Mouse (Mus musculus) kidney, adult 11 months (tissue): ENCODE results near the gene Pomgnt1.

Experiments
- DNase-seq: peaks from one replicate; pipeline ENCODE4 v3.0.0; 2022

Pomgnt1 gene

DNA sequence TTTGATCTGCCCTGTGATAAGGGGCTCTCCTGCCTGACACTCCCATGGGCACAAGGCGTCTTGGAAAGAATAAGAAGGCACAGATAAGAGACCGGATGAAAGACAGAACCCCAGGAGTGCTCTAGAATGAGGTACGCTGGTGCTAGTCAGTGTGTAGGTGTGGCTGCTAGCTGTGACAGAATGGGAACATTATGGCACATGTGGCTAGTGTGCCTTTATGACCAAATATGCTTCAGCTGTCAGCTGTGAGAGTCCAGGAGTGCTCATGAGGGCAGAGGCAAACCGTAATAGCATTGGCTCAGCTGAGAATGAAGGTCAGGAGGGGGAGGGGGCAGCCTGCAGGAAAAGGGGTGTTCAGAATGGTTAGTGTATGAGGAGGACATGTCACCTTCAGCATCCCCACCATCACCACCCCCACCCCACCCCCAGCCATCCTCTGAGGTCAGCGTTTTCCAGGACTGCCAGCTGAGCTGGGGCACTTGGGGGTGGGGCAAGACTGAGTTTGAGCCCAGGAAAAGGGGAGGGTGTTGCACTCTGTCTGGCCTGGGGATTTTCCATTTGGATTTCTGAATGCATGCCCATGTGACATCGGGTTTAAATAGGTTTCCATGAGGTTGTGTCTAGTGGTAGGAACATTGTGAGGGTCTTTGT, 51.0 kb downstream of the Pomgnt1 start:
- peak; percentile 86 for DNase-seq

DNA sequence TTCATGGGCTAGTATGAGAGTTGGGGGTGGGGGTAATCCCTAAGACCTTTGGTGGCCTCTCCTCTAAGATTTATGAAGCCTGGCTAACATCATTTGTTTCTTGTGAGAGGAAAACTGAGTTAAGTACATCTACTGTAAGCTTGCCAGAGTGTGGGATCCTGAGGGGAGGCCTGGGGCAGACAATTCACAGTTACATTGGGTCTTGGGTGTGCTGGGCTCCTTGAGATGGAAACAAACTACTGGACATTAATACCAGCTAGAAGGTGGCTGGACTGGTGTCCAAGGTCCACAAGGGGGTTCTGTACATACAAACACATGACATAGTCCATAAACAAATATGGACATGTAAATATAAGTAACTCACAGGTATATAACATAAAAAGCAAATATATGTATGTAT, 51.5 kb downstream of the Pomgnt1 start:
- no peak for DNase-seq

DNA sequence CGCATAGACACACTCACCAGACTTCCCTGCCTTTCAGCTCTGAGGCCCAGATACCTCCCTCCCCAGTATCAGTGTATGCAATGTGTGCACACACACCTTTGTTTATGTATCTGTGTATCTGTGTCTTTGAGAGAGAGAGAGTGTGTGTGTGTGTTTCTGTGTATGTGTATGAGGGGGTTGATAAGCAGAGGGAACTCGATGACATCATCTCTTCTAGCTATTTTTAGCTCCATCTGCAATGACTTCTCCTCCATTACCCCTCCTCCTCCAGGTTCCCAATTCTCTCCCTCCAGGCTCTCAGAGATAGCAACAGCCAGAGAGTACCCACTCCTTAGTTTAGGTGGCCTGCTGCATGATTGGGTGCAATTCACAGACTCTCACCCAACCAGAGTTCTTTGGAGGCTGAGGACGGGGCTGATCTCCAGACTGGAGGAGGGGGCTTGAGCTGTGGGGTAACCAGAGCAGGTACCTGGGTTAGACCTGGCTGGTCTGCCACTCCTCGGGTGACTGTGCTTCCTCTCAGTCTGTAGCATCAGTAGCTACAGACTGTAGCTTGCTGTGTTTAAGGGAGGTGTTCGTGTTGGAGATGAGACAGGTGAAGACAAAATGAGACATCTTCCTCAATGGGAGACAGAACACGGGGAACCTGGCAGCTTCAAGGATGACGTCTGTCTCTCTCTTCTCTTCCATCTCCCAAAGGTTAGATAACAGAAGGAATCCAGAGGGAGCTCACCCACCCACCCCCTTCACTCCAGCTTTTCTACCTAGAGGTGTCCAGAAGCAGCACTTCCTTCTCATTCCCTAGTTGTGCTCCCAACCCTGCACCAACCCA, 52.3 kb downstream of the Pomgnt1 start:
- no peak for DNase-seq

DNA sequence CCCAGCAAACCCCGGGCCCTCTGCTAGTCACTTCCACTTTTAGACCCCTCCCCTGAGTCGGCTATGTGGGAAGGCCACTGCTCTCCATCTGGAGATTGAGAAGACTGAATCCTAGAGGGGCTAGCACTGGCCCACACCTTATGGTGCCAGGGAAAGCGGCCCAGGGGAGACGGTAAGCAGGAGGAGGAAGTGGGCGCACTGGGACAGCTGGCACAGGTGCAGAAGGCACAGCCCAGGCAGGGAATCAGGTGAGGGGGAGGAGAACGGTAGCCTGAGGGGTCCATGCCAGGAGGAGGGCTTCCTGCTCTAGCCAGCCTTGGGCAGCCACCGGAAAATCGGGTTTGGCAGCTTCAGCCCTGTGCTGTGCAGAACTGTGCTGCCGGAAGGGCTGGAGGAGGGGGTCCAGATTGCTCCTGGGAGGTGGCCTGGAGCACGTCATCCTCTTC, 52.9 kb downstream of the Pomgnt1 start:
- DNase-seq, result peak; percentile 89

DNA sequence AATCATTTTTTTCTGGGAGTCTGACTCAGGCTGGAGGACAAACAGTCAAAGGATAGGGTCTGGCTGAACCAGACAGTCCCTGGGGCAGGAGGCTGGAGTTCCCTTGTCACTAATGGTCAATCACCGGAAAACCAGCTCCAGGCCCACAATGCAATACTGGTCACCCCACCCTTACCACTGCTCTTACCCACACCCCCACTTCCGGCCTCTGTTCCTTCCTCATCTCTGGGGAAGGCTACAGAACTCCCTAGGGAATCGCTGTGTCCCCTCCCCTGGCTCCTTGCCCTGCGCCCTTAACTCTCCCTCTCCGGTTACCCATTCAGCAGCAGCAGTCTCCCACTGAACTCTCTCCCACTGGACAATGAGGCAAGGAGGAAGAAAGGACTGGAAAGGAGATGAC, 53.5 kb downstream of the Pomgnt1 start:
- DNase-seq, result peak; percentile 87

DNA sequence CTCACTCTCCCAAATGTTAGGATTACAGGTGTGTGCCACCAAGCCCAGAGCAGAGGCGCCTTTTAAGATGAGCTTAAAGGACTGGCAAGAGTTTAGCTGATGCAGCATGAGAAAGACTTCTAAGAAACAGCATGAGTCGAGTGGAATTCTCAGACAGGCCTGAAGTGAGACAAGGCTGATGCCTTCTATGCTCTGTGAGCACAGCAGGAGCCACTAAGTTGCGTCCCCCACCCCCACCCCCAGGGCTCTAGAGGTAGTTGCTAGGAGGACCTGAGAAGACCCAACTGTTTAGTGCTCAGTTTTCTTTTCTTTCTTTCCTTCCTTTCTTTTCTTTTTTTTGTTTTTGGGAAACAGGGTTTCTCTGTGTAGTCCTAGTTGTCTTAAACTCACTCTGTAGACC, 58.4 kb downstream of the Pomgnt1 start:
- DNase-seq, result no peak

DNA sequence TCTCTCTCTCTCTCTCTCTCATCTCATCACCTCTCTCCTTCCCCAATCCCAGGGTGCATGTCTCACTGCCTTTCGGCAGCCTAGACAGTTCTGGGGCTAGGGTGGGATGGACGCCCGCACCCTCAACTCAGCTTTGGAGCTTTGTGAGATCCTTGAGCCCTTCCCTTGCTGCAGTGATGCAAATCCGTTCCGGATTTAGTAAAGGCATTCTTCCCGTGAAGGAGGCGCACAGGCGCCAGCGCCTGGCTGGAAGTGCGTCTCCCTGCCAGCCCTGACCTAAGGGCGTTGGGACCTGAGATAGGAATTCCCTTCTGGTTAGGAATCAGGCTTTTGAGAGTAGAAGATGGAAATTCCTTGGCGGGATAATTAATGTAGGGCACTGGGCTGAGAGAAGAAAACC, 59.1 kb downstream of the Pomgnt1 start:
- DNase-seq, result no peak

DNA sequence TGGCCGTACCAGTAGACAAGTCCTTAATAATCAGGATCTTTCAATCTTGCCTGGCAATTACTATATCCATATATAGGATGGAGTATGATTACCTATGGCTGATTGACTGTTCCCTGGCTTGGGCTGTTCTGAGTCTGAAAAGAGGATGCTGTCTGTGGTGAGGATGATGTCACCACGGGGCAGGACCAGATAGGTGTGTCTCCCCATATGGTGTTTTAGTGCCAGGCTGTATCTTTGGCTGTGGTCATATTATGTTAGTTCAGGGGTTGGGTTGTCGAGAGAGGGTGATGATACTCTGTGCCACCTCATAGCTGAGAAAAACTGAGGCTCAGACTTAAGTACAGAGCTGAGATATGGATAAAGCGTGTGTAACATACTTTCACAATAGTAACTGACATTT, 61.4 kb downstream of the Pomgnt1 start:
- no peak for DNase-seq

DNA sequence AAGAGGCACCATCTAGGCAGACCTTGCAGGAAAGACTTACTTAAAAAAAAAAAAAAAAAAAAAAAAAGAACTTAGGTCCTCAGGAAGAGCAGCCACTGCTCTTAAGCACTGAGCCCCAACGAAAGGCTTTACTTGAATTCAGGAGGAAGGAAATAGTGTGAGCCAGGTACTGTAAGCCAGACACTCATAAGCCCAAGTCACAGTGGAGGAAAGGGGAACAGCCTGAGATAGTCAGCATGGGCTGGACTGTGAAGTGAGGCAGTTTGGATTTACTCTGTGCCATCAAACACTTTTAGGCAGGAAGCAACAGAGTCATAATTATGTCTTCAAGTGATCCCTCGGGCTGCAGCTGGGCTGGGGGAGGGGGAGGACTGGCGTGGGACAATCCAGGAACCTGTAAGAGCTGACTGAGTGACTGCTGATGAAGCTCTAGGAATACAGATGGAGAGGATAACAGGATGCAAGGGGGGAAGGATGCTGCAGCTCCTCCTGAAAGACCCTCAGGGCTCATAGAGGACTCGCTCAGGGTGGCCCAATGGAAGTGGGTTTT, 68.7 kb downstream of the Pomgnt1 start:
- no peak for DNase-seq

DNA sequence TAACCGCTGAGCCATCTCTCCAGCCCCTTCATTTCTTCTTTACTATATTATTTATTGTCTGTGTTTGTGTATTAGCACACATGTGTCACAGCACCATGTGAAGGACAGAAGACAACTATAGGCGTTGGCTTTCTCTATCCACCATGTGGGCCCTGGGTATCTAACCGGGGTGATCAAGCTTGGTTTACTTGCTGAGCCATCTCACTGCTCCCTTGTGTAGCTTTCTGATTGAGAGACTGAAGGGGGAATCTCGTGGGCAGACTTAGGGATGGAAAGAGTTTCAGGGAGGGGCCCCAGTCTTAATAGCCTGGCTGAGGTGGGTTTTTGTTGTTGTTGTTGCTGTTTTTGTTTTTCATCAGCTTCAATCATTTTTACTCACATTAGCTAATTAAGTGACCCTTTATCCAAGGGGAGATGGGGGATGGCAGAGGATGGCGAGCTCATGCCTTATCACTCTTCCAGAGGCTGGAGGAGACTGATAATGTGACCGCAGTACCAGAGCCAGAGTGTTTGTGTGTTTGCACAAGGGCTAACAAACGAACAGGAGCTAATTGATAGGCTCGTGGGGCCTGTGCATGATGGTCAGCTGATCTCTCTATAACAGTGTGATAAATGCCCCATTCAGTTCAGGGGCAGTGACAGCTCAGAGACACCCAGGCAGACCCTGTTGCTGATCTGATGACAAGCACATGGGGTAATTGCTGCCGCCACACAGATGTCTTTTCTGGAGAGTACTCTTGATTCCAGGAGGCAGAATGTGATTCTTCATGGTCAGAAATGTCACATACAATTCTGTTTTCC, 70.1 kb downstream of the Pomgnt1 start:
- DNase-seq, result no peak

DNA sequence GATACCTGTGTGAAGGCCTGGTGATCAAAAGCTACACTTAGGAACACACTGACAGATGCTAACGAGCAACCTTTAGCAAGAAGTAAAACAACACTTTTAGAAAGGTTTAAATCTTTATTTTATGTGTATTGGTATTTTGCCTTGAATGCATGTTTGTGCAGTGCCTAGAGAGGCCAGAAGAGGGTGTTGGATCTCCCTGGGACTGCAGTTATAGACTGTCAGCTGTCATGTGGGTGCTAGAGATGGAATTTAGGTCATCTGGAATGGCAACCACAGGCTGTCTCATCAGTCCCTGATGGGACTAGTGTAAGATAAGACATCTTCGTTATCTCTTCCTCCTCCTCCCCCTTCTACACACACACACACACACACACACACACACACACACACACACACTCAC, 74.8 kb downstream of the Pomgnt1 start:
- no peak for DNase-seq

DNA sequence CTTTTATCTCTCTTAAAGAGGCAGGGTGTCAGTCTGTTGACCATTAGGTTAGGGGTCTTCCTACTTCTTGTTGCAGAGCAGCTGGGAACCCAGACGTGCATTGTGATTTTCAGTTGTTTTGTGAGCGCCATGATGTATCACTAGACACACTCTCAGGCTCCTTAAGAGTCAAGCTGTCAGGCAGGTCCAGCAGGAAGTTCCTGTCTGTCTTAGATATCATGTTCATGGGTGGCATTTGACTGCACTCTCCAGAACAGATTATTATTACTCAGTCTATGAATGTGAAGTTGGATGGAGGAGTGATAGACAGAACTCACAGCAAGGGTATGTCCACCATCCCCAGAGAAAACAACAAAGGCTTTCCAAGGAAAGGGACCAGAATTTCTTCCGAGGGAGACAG, 80.8 kb downstream of the Pomgnt1 start:
- no peak for DNase-seq

DNA sequence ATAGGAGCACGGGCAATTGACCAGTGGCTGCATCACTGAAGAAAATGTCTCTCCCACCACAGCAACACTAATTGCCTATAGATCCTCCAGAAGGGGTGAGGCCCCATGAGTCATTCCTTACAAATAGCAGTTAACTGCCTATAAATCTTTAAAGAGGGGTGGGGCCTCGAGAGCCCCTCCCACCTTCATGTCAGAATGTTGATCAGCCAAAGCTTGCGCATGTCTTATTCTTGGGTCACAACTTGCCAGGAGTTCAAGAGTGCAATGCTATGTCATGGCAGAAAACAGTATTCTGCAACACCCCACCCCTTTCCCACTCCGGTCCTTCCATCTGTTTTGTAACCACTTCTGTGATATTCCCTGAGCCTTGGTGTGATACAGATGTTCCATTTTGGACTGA, 82.9 kb downstream of the Pomgnt1 start:
- DNase-seq, result no peak

DNA sequence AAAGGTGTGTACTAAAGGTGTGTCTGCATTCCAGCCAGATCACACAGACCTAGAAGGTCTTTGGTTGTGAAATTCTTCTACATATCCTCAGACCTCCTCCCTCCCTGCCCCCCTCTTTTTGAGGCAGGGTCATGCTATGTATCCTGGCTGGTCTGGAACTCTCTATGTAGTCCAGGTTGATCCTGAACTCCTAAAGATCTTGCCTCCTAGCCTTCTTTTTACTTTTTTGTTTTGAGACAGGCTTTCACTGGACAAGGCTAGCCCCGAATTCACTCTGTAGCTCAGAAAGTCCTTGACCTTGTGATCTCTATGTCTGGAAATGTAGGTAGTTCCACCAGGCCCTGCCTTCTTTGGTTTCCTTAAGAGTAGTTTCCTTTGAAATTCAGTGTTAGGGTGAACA, 85.3 kb downstream of the Pomgnt1 start:
- DNase-seq, result no peak
